Mouse (Mus musculus) heart, adult 2 months (tissue): ENCODE results near the gene Mapk9.

Source experiments
- CTCF ChIP-seq: fragments of 200-600 bp; IDR thresholded peaks from 2 replicates; pipeline ENCODE4 v1.8.1; 2022; ENCODE audit warnings: antibody characterized with exemption, mild to moderate bottlenecking, moderate library complexity
- EP300 ChIP-seq: fragments of 200-500 bp; IDR thresholded peaks from 2 replicates; pipeline ENCODE4 v1.6.1; 2011; ENCODE audit warnings: low read depth, low read length, control low read depth; ENCODE audit not compliant: insufficient read depth
- POLR2A ChIP-seq: fragments of 200-500 bp; IDR thresholded peaks from 2 replicates; pipeline ENCODE4 v1.6.1; 2011; ENCODE audit warnings: mild to moderate bottlenecking, low read depth, low read length, control low read depth; ENCODE audit not compliant: insufficient read depth

- no peak for TF ChIP-seq EP300
- no peak for TF ChIP-seq CTCF
- TF ChIP-seq POLR2A = no peak
Observed at GRCm38 (mm10) chr11:49850331-49850730, 3.8 kb downstream of the Mapk9 start.
